9 mouse cellular contexts compared by ENCODE assay signal in genomic region chr17:33925406-33926116, GRCm38 (mm10). TPM values are rescaled to one million over a fixed set of nuclear protein-coding genes. Genes with fewer than 3 reads are reported as not detected.
DNase-seq lines count a peak whose midpoint lies in the region; ATAC-seq and TF ChIP-seq lines count a peak whose summit lies in the region.
"Had no signal": no experiment of that assay in that cellular context is flagged by ENCODE, and none has a peak within 500 bp of the region (broad histone marks: within the 10 kb centered on the region; RNA-seq: fewer than 3 reads in every experiment).

No protein-coding gene starts in this region.

- no peak overlapping the region for H3K9ac ChIP-seq in heart, adult 2 months (ENCODE audit: low read depth, low read length)
- no peak overlapping the region for H3K9ac ChIP-seq in lung, postnatal 0 days (replicated peaks; ENCODE audit: low read depth)
- no peak overlapping the region for H3K9ac ChIP-seq in liver, postnatal 0 days (replicated peaks)

- DNase-seq in heart, adult 2 months = no peak
- DNase-seq in heart, postnatal 14 days = no peak
- no peak for DNase-seq in lung, postnatal 0 days (ENCODE audit: low spot score)
- no peak for DNase-seq in lung, adult 18-20 months
- DNase-seq in NIH3T3 (ENCODE audit: low read depth) = peak; percentile 27
- no peak for DNase-seq in liver, postnatal 0 days
- no peak for DNase-seq in embryo, embryonic 10.5 days (ENCODE audit: low spot score)
- DNase-seq: kidney, adult 11 months; lung, adult 2 months had no signal

- no peak overlapping the region for H3K4me3 ChIP-seq in heart, adult 2 months
- H3K4me3 ChIP-seq in lung, postnatal 0 days (ENCODE audit: low read depth, low read length) = no peak overlapping the region
- H3K4me3 ChIP-seq in liver, postnatal 0 days (ENCODE audit: low read depth, low read length) = no peak overlapping the region

- no peak overlapping the region for H3K27ac ChIP-seq in heart, adult 2 months
- no peak overlapping the region for H3K27ac ChIP-seq in lung, postnatal 0 days (ENCODE audit: low read length)
- no peak overlapping the region for H3K27ac ChIP-seq in liver, postnatal 0 days (ENCODE audit: low read depth)

- H3K4me1 ChIP-seq in heart, adult 2 months (ENCODE audit: control insufficient read depth, insufficient read depth, low read length) = peaks cover 4% of the 10 kb centered on the region; the same call in 1 of the 2 replicates
- peaks cover 6% of the 10 kb centered on the region; the same call in 1 of the 2 replicates for H3K4me1 ChIP-seq in lung, postnatal 0 days (ENCODE audit: insufficient read depth, low read depth, low read length)
- H3K4me1 ChIP-seq in liver, postnatal 0 days (ENCODE audit: insufficient read depth) = peaks cover 8% of the 10 kb centered on the region

- H3K27me3 ChIP-seq in heart, adult 2 months (ENCODE audit: control insufficient read depth, insufficient read depth, low read length) = no peaks in the 10 kb centered on the region
- H3K27me3 ChIP-seq in lung, postnatal 0 days (replicated peaks; ENCODE audit: insufficient read depth, low read length) = no peaks in the 10 kb centered on the region
- no peaks in the 10 kb centered on the region for H3K27me3 ChIP-seq in liver, postnatal 0 days (ENCODE audit: insufficient read depth, low read length)

- TF ChIP-seq CTCF in heart, adult 2 months (IDR thresholded peaks at IDR 0.05) = 0 out of 2 replicates have a peak, but pooled peaks have one; percentile 10
- TF ChIP-seq CTCF in lung, postnatal 0 days (IDR thresholded peaks at IDR 0.05) = peak; percentile 35; the same call in 1 of the 2 replicates
- TF ChIP-seq CTCF in liver, postnatal 0 days (IDR thresholded peaks at IDR 0.05; ENCODE audit: low read depth) = peak; percentile 44

- H3K4me2 ChIP-seq in lung, postnatal 0 days (replicated peaks; ENCODE audit: low read depth, low read length) = no peak overlapping the region
- H3K4me2 ChIP-seq in liver, postnatal 0 days (ENCODE audit: low read depth, low read length) = no peak overlapping the region

- intact Hi-C loops in heart, adult 2 months (cut with DNase I) = loop anchor here (10.0 kb wide), 1 partner anchor 669 kb away; the partner anchor contains the start of genes Ager and Pbx2
- intact Hi-C loops in heart, postnatal 14 days (cut with DNase I) = loop anchor here (2.0 kb wide), 1 partner anchor 31 kb away; no protein-coding TSS in a partner anchor

- TF ChIP-seq EP300 in heart, adult 2 months (IDR thresholded peaks at IDR 0.05; ENCODE audit: insufficient read depth, low read depth, low read length) = no peak
- no peak for TF ChIP-seq EP300 in lung, postnatal 0 days (IDR thresholded peaks at IDR 0.05)
- no peak for TF ChIP-seq EP300 in liver, postnatal 0 days (IDR thresholded peaks at IDR 0.05; ENCODE audit: low read depth)

- no peak for TF ChIP-seq POLR2A in heart, adult 2 months (IDR thresholded peaks at IDR 0.05; ENCODE audit: insufficient read depth, low read depth, low read length)

- peaks cover 3% of the 10 kb centered on the region; the same call in 1 of the 2 replicates for H3K79me2 ChIP-seq in heart, adult 2 months (replicated peaks; ENCODE audit: control insufficient read depth, insufficient read depth, low read length)

- WGBS in heart, adult 2 months = 84% methylated on average over 21 of the region's 21 CpGs
- 80% methylated on average over 21 of the region's 21 CpGs for WGBS in lung, postnatal 0 days
- 85% methylated on average over 21 of the region's 21 CpGs for WGBS in liver, postnatal 0 days (ENCODE audit: insufficient replicate concordance)

- ATAC-seq in lung, postnatal 0 days = no peak
- ATAC-seq in liver, postnatal 0 days = no peak

- no peaks in the 10 kb centered on the region for H3K9me3 ChIP-seq in lung, postnatal 0 days (ENCODE audit: low read length)
- H3K9me3 ChIP-seq in liver, postnatal 0 days (ENCODE audit: low read length) = no peaks in the 10 kb centered on the region

- no peaks in the 10 kb centered on the region; the same call in 1 of the 2 replicates for H3K36me3 ChIP-seq in heart, adult 2 months (ENCODE audit: control insufficient read depth, insufficient read depth, low read length)
- peaks cover 11% of the 10 kb centered on the region for H3K36me3 ChIP-seq in lung, postnatal 0 days (ENCODE audit: insufficient read depth, low read length)
- H3K36me3 ChIP-seq in liver, postnatal 0 days (replicated peaks; ENCODE audit: insufficient read depth, low read length) = peaks cover 42% of the 10 kb centered on the region

RNA-seq across cellular contexts. Expression of gene Rgl2, which starts 3.8 kb away (rescaled TPM):
- total RNA-seq in heart, adult 2 months (2021) = 10 to 100 TPM; 33.2 to 36.0 TPM
- polyA plus RNA-seq in heart, adult 2 months (2012; rRNA removed) = 89.1 and 101 TPM in 2 replicates
- 10 to 100 TPM; 54.7 to 58.6 TPM for total RNA-seq in heart, postnatal 14 days (2021)
- polyA plus RNA-seq in lung, postnatal 0 days (2015; fragmentation: Nextera tagmentation; extraction: Ambion mirVana) = 39.0 and 45.2 TPM in 2 replicates
- 6.8 and 7.4 TPM in 2 replicates for polyA plus RNA-seq in liver, postnatal 0 days (2015; fragmentation: Nextera tagmentation; extraction: Ambion mirVana)

RNA-seq across cellular contexts. Expression of gene Zbtb22, which starts 9.9 kb away (rescaled TPM):
- 10 to 100 TPM; 13.7 to 18.8 TPM for total RNA-seq in heart, adult 2 months (2021)
- 24.6 and 26.8 TPM in 2 replicates for polyA plus RNA-seq in heart, adult 2 months (2012; rRNA removed)
- 10 to 100 TPM; 16.8 to 20.3 TPM for total RNA-seq in heart, postnatal 14 days (2021)
- polyA plus RNA-seq in lung, postnatal 0 days (2015; fragmentation: Nextera tagmentation; extraction: Ambion mirVana) = 16.6 and 17.0 TPM in 2 replicates
- polyA plus RNA-seq in liver, postnatal 0 days (2015; fragmentation: Nextera tagmentation; extraction: Ambion mirVana) = 7.1 and 7.9 TPM in 2 replicates

RNA-seq across cellular contexts. Expression of gene Tapbp, which starts 9.9 kb away (rescaled TPM):
- total RNA-seq in heart, adult 2 months (2021) = 100 to 1,000 TPM in 1 of 2 experiments, 10 to 100 TPM in 1; 98.9 to 124 TPM
- 62.5 and 75.7 TPM in 2 replicates for polyA plus RNA-seq in heart, adult 2 months (2012; rRNA removed)
- 100 to 1,000 TPM in 1 of 2 experiments, 10 to 100 TPM in 1; 92.8 to 100 TPM for total RNA-seq in heart, postnatal 14 days (2021)
- polyA plus RNA-seq in lung, postnatal 0 days (2015; fragmentation: Nextera tagmentation; extraction: Ambion mirVana) = 102 and 113 TPM in 2 replicates
- polyA plus RNA-seq in liver, postnatal 0 days (2015; fragmentation: Nextera tagmentation; extraction: Ambion mirVana) = 47.0 and 47.9 TPM in 2 replicates

RNA-seq across cellular contexts. Expression of gene Pfdn6, which starts 14.6 kb away (rescaled TPM):
- 10 to 100 TPM; 77.7 to 81.0 TPM for total RNA-seq in heart, adult 2 months (2021)
- polyA plus RNA-seq in heart, adult 2 months (2012; rRNA removed) = 28.0 and 29.6 TPM in 2 replicates
- 10 to 100 TPM; 62.7 to 73.7 TPM for total RNA-seq in heart, postnatal 14 days (2021)
- 99.7 and 103 TPM in 2 replicates for polyA plus RNA-seq in lung, postnatal 0 days (2015; fragmentation: Nextera tagmentation; extraction: Ambion mirVana)
- 82.2 and 85.5 TPM in 2 replicates for polyA plus RNA-seq in liver, postnatal 0 days (2015; fragmentation: Nextera tagmentation; extraction: Ambion mirVana)

RNA-seq across cellular contexts. Expression of gene Wdr46, which starts 14.9 kb away (rescaled TPM):
- total RNA-seq in heart, adult 2 months (2021) = 10 to 100 TPM in 1 of 2 experiments, 1 to 10 TPM in 1; 8.8 to 10.0 TPM
- polyA plus RNA-seq in heart, adult 2 months (2012; rRNA removed) = 8.7 and 9.1 TPM in 2 replicates
- 10 to 100 TPM; 10.4 to 11.5 TPM for total RNA-seq in heart, postnatal 14 days (2021)
- 8.8 TPM in 2 replicates for polyA plus RNA-seq in lung, postnatal 0 days (2015; fragmentation: Nextera tagmentation; extraction: Ambion mirVana)
- polyA plus RNA-seq in liver, postnatal 0 days (2015; fragmentation: Nextera tagmentation; extraction: Ambion mirVana) = 12.7 and 12.8 TPM in 2 replicates
